Mouse (Mus musculus) heart, embryonic 15.5 days (tissue): ENCODE results near the gene Dnttip2. TPM values are rescaled to one million over a fixed set of nuclear protein-coding genes. Genes with fewer than 3 reads are reported as not detected.
A peak's percentile ranks its signal among the peaks of the same experiment; 100 is the strongest.

Experiments
- ATAC-seq: fragments of 200-750 bp; cut with Nextera tagmentation; replicated peaks from 2 replicates; pipeline ENCODE4 v1.8.0; 2017; ENCODE audit warnings: low read depth, moderate TSS enrichment; ENCODE audit not compliant: insufficient number of reproducible peaks, insufficient read depth, low FRiP score
- H3K27ac ChIP-seq: fragments of 300-500 bp; sonication (generic); 2 replicates; pipeline ENCODE4 v1.5.1; 2015; ENCODE audit warnings: mild to moderate bottlenecking, inconsistent platforms
- H3K27me3 ChIP-seq: fragments of 300-500 bp; sonication (generic); 2 replicates; pipeline ENCODE4 v1.6.1; 2015; ENCODE audit warnings: inconsistent platforms
- H3K36me3 ChIP-seq: fragments of 300-500 bp; sonication (generic); 2 replicates; pipeline ENCODE4 v1.6.1; 2015; ENCODE audit warnings: mild to moderate bottlenecking, inconsistent platforms
- H3K4me1 ChIP-seq: fragments of 300-500 bp; sonication (generic); replicated peaks from 2 replicates; pipeline ENCODE4 v1.6.1; 2015; ENCODE audit warnings: inconsistent platforms
- H3K4me2 ChIP-seq: fragments of 300-500 bp; sonication (generic); 2 replicates; pipeline ENCODE4 v1.6.1; 2015; ENCODE audit warnings: inconsistent platforms, mild to moderate bottlenecking, moderate library complexity
- H3K4me3 ChIP-seq: fragments of 300-500 bp; sonication (generic); 2 replicates; pipeline ENCODE4 v1.5.1; 2015; ENCODE audit warnings: mild to moderate bottlenecking, inconsistent platforms
- H3K9ac ChIP-seq: fragments of 300-500 bp; sonication (generic); 2 replicates; pipeline ENCODE4 v1.6.1; 2015; ENCODE audit warnings: mild to moderate bottlenecking, inconsistent platforms
- H3K9me3 ChIP-seq: fragments of 300-500 bp; sonication (generic); replicated peaks from 2 replicates; pipeline ENCODE4 v1.6.1; 2016; ENCODE audit warnings: inconsistent platforms
- WGBS: fragments of 180-500 bp; shearing (Covaris S2); methylation state at CpG from one replicate; pipeline ENCODE4 v1.1.7; 2015; ENCODE audit warnings: mixed read lengths; 5-methylcytosine and 5-hydroxymethylcytosine counted together
- polyA plus RNA-seq: library from polyadenylated mRNA; unstranded; fragments of >200 nt; fragmentation: Nextera tagmentation; extraction: Ambion mirVana; gene quantifications from 2 replicates; pipeline ENCODE4 v1.2.1, GENCODE M21; 2015

Gene Dnttip2
- polyA plus RNA-seq, 1 experiment from 2014 or later: 37.7 TPM

GRCm38 (mm10) chr3:122308981-122309380 lies 34.8 kb downstream of the Dnttip2 start:
- Histone ChIP-seq H3K27me3 (peaks cover 50% of the 10 kb centered on the region), H3K4me3 (no peak overlapping the region), H3K36me3 (no peaks in the 10 kb centered on the region), H3K27ac (no peak overlapping the region), H3K4me1 (no peaks in the 10 kb centered on the region), H3K9me3 (no peaks in the 10 kb centered on the region), H3K9ac (no peak overlapping the region), H3K4me2 (no peak overlapping the region)
- ATAC-seq: no peak
- 21% methylated on average over 6 of the region's 6 CpGs for WGBS

- no peak for ATAC-seq
Measured at GRCm38 (mm10) chr3:122312078-122312477, 37.9 kb downstream of the Dnttip2 start.

GRCm38 (mm10) chr3:122312936-122313629 lies 38.9 kb downstream of the Dnttip2 start:
- no peak overlapping the region for H3K27ac ChIP-seq
- ATAC-seq: no peak
- H3K4me3 ChIP-seq: no peak overlapping the region
- no peaks in the 10 kb centered on the region for H3K36me3 ChIP-seq
- 69% methylated on average over 10 of the region's 10 CpGs for WGBS
- no peaks in the 10 kb centered on the region for H3K9me3 ChIP-seq
- H3K4me2 ChIP-seq: no peak overlapping the region
- no peak overlapping the region for H3K9ac ChIP-seq
- peaks cover 5% of the 10 kb centered on the region for H3K4me1 ChIP-seq
- peaks cover 53% of the 10 kb centered on the region for H3K27me3 ChIP-seq

More at GRCm38 (mm10) chr3:122312078-122312477, 37.9 kb downstream of the Dnttip2 start:
- Histone ChIP-seq H3K4me3 (no peak overlapping the region), H3K27ac (no peak overlapping the region), H3K9me3 (no peaks in the 10 kb centered on the region), H3K4me1 (peaks cover 5% of the 10 kb centered on the region), H3K4me2 (no peak overlapping the region), H3K9ac (no peak overlapping the region), H3K36me3 (no peaks in the 10 kb centered on the region), H3K27me3 (peaks cover 48% of the 10 kb centered on the region)
- WGBS: 21% methylated on average over 2 of the region's 2 CpGs

GRCm38 (mm10) chr3:122313936-122314335 lies 39.7 kb downstream of the Dnttip2 start:
- Histone ChIP-seq H3K27me3 (peaks cover 53% of the 10 kb centered on the region), H3K4me1 (peaks cover 5% of the 10 kb centered on the region), H3K9me3 (no peaks in the 10 kb centered on the region), H3K9ac (no peak overlapping the region), H3K4me3 (no peak overlapping the region), H3K4me2 (no peak overlapping the region), H3K27ac (no peak overlapping the region), H3K36me3 (no peaks in the 10 kb centered on the region)
- peak; percentile 41; the same call in 1 of the 2 replicates for ATAC-seq
- 19% methylated on average over 7 of the region's 7 CpGs for WGBS

DNA sequence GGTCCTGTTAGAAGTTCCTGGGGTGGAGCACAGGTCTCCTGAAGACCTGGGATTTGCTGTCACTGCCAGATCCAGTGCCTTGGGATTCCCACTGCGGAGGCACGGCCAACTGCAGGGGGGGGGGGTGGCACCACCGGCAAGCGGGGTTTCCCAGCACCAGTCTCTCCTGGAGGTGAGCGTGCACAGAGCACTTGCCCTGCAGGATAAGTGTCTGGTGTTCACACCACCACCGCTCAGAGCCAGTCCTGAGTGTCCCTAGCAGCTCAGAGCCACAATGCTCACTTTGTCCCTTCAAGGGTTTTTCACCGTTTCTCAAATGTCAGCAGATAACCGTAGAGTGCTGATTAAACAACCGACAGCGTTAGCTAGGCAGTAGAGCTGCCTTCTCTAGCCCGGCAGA lies 42.4 kb downstream of the Dnttip2 start:
- H3K4me3 ChIP-seq: peak overlapping the region; percentile 23; the same call in 1 of the 2 replicates
- peak overlapping the region; percentile 49 for H3K4me2 ChIP-seq
- H3K27me3 ChIP-seq: peaks cover 64% of the 10 kb centered on the region
- no peak overlapping the region for H3K9ac ChIP-seq
- H3K9me3 ChIP-seq: no peaks in the 10 kb centered on the region
- WGBS: 16% methylated on average over 11 of the region's 11 CpGs
- ATAC-seq: 0 out of 2 replicates have a peak, but pooled peaks have one; percentile 50
- peaks cover 5% of the 10 kb centered on the region for H3K4me1 ChIP-seq
- H3K27ac ChIP-seq: no peak overlapping the region
- no peaks in the 10 kb centered on the region for H3K36me3 ChIP-seq

GRCm38 (mm10) chr3:122317339-122317738 lies 43.2 kb downstream of the Dnttip2 start:
- H3K9ac ChIP-seq: no peak overlapping the region
- no peak for ATAC-seq
- peaks cover 67% of the 10 kb centered on the region for H3K27me3 ChIP-seq
- H3K36me3 ChIP-seq: no peaks in the 10 kb centered on the region
- H3K4me3 ChIP-seq: no peak overlapping the region
- H3K4me2 ChIP-seq: 0 out of 2 replicates have a peak overlapping the region, but pooled peaks have one; percentile 49
- H3K4me1 ChIP-seq: peaks cover 5% of the 10 kb centered on the region
- H3K9me3 ChIP-seq: no peaks in the 10 kb centered on the region
- WGBS: 83% methylated on average over 6 of the region's 6 CpGs
- no peak overlapping the region for H3K27ac ChIP-seq

- Histone ChIP-seq H3K9ac (no peak overlapping the region), H3K9me3 (no peaks in the 10 kb centered on the region), H3K36me3 (no peaks in the 10 kb centered on the region), H3K4me1 (no peaks in the 10 kb centered on the region), H3K4me2 (no peak overlapping the region), H3K27ac (no peak overlapping the region), H3K27me3 (peaks cover 78% of the 10 kb centered on the region), H3K4me3 (no peak overlapping the region)
- no peak for ATAC-seq
- WGBS: 71% methylated on average over 9 of the region's 9 CpGs
Measured at GRCm38 (mm10) chr3:122322226-122322625, 48.0 kb downstream of the Dnttip2 start.

- Histone ChIP-seq H3K27ac (no peak overlapping the region), H3K36me3 (no peaks in the 10 kb centered on the region), H3K4me2 (no peak overlapping the region), H3K27me3 (peaks cover 72% of the 10 kb centered on the region), H3K9ac (no peak overlapping the region), H3K4me1 (no peaks in the 10 kb centered on the region), H3K4me3 (no peak overlapping the region), H3K9me3 (no peaks in the 10 kb centered on the region)
- no peak for ATAC-seq
- 78% methylated on average over 6 of the region's 6 CpGs for WGBS
Measured at GRCm38 (mm10) chr3:122323841-122324240, 49.7 kb downstream of the Dnttip2 start.

GRCm38 (mm10) chr3:122324528-122324927 lies 50.3 kb downstream of the Dnttip2 start:
- Histone ChIP-seq H3K27ac (no peak overlapping the region), H3K4me3 (no peak overlapping the region), H3K9me3 (no peaks in the 10 kb centered on the region), H3K4me1 (no peaks in the 10 kb centered on the region), H3K4me2 (no peak overlapping the region), H3K9ac (no peak overlapping the region), H3K36me3 (no peaks in the 10 kb centered on the region), H3K27me3 (peaks cover 70% of the 10 kb centered on the region)
- WGBS: 87% methylated on average over 3 of the region's 3 CpGs
- no peak for ATAC-seq

- H3K4me3 ChIP-seq: no peak overlapping the region
- no peak overlapping the region for H3K27ac ChIP-seq
- 48% methylated on average over 12 of the region's 12 CpGs for WGBS
- H3K36me3 ChIP-seq: no peaks in the 10 kb centered on the region
- no peaks in the 10 kb centered on the region for H3K9me3 ChIP-seq
- no peak for ATAC-seq
- H3K4me2 ChIP-seq: no peak overlapping the region
- peaks cover 58% of the 10 kb centered on the region for H3K27me3 ChIP-seq
- H3K9ac ChIP-seq: no peak overlapping the region
- H3K4me1 ChIP-seq: peaks cover 10% of the 10 kb centered on the region
Measured at GRCm38 (mm10) chr3:122330484-122330883, 56.3 kb downstream of the Dnttip2 start.

- H3K4me1 ChIP-seq: peaks cover 10% of the 10 kb centered on the region
- no peak overlapping the region for H3K4me3 ChIP-seq
- 0 out of 2 replicates have a peak overlapping the region, but pooled peaks have one; percentile 34 for H3K27ac ChIP-seq
- H3K27me3 ChIP-seq: peaks cover 56% of the 10 kb centered on the region
- 52% methylated on average over 4 of the region's 4 CpGs for WGBS
- no peak overlapping the region for H3K4me2 ChIP-seq
- no peaks in the 10 kb centered on the region for H3K36me3 ChIP-seq
- no peak overlapping the region for H3K9ac ChIP-seq
- no peaks in the 10 kb centered on the region for H3K9me3 ChIP-seq
- no peak for ATAC-seq
Measured at GRCm38 (mm10) chr3:122333493-122333892, 59.3 kb downstream of the Dnttip2 start.

GRCm38 (mm10) chr3:122333902-122334301 lies 59.7 kb downstream of the Dnttip2 start:
- no peaks in the 10 kb centered on the region for H3K36me3 ChIP-seq
- no peak for ATAC-seq
- H3K4me2 ChIP-seq: no peak overlapping the region
- peaks cover 10% of the 10 kb centered on the region for H3K4me1 ChIP-seq
- H3K9me3 ChIP-seq: no peaks in the 10 kb centered on the region
- no peak overlapping the region for H3K4me3 ChIP-seq
- H3K27me3 ChIP-seq: peaks cover 57% of the 10 kb centered on the region
- H3K9ac ChIP-seq: no peak overlapping the region
- H3K27ac ChIP-seq: peak overlapping the region; percentile 34; the same call in 1 of the 2 replicates
- 56% methylated on average over 7 of the region's 7 CpGs for WGBS
